ENCODE assay signal across 20 mouse cellular contexts in genomic region chr14:19794881-19795280, GRCm38 (mm10). TPM values are rescaled to one million over a fixed set of nuclear protein-coding genes. Genes with fewer than 3 reads are reported as not detected.
A peak's percentile ranks its signal among the peaks of the same experiment; 100 is the strongest.
DNase-seq lines count a peak whose midpoint lies in the region; ATAC-seq and TF ChIP-seq lines count a peak whose summit lies in the region.
"Had no signal": no experiment of that assay in that cellular context is flagged by ENCODE, and none has a peak within 500 bp of the region (broad histone marks: within the 10 kb centered on the region; RNA-seq: fewer than 3 reads in every experiment).

No protein-coding gene starts in this region.

- no peak for TF ChIP-seq POLR2A in heart, adult 2 months (IDR thresholded peaks at IDR 0.05; ENCODE audit: insufficient read depth, low read depth, low read length)

- 37% methylated on average over 4 of the region's 4 CpGs for WGBS in heart, adult 2 months
- 45% methylated on average over 4 of the region's 4 CpGs for WGBS in heart, postnatal 0 days
- WGBS in heart, embryonic 11.5 days (ENCODE audit: insufficient replicate concordance), result 50% methylated on average over 4 of the region's 4 CpGs
- WGBS in kidney, postnatal 0 days, result 44% methylated on average over 4 of the region's 4 CpGs
- WGBS in forebrain, embryonic 16.5 days, result 83% methylated on average over 4 of the region's 4 CpGs

- no peaks in the 10 kb centered on the region for H3K79me2 ChIP-seq in heart, adult 2 months (replicated peaks; ENCODE audit: control insufficient read depth, insufficient read depth, low read length)

- intact Hi-C loops in heart, adult 2 months (cut with DNase I), result no loop called here

- peak; percentile 39; the same call in 1 of the 2 replicates for ATAC-seq in heart, postnatal 0 days (ENCODE audit: insufficient read depth, low read depth)
- no peak for ATAC-seq in heart, embryonic 11.5 days (replicated peaks; ENCODE audit: insufficient number of reproducible peaks, low FRiP score, low TSS enrichment)
- no peak for ATAC-seq in kidney, postnatal 0 days (replicated peaks; ENCODE audit: low FRiP score, low read depth)
- no peak for ATAC-seq in forebrain, embryonic 16.5 days
- ATAC-seq: activated CD4-positive, CD25-positive, alpha-beta regulatory T cell, adult 4 months; forebrain, embryonic 14.5 days; Patski had no signal

- DNase-seq in heart, adult 2 months, result no peak
- no peak for DNase-seq in heart, postnatal 4 days
- DNase-seq in heart, postnatal 0 days (ENCODE audit: low spot score), result no peak
- peak; percentile 57 for DNase-seq in kidney, postnatal 0 days (ENCODE audit: low spot score)
- DNase-seq in kidney, postnatal 14 days, result no peak
- DNase-seq: adrenal gland, postnatal 14 days; cerebellum, adult 18-20 months; cerebellum, adult 9-11 months; cerebellum, postnatal 36 days; gastrocnemius, postnatal 36 days; kidney, adult 18-20 months had no signal

- H3K27me3 ChIP-seq in heart, adult 2 months (ENCODE audit: control insufficient read depth, insufficient read depth, low read length), result no peaks in the 10 kb centered on the region
- no peaks in the 10 kb centered on the region for H3K27me3 ChIP-seq in heart, postnatal 0 days (ENCODE audit: control insufficient read depth, insufficient read depth, low read length)
- H3K27me3 ChIP-seq in heart, embryonic 11.5 days (ENCODE audit: control insufficient read depth, insufficient read depth, low read length), result no peaks in the 10 kb centered on the region
- no peaks in the 10 kb centered on the region for H3K27me3 ChIP-seq in kidney, postnatal 0 days (ENCODE audit: insufficient read depth, low read length)
- no peaks in the 10 kb centered on the region for H3K27me3 ChIP-seq in forebrain, embryonic 16.5 days (replicated peaks; ENCODE audit: control insufficient read depth, insufficient read depth, low read length)
- H3K27me3 ChIP-seq: CH12.LX; hindbrain, embryonic 15.5 days; Patski had no signal

- H3K4me1 ChIP-seq in heart, adult 2 months (ENCODE audit: control insufficient read depth, insufficient read depth, low read length), result peaks cover 4% of the 10 kb centered on the region
- H3K4me1 ChIP-seq in heart, postnatal 0 days (ENCODE audit: control insufficient read depth, insufficient read depth), result no peaks in the 10 kb centered on the region
- H3K4me1 ChIP-seq in heart, embryonic 11.5 days (ENCODE audit: control insufficient read depth, insufficient read depth, low read length), result peaks cover 3% of the 10 kb centered on the region; the same call in 1 of the 2 replicates
- H3K4me1 ChIP-seq in kidney, postnatal 0 days (replicated peaks; ENCODE audit: insufficient read depth, low read length), result no peaks in the 10 kb centered on the region
- no peaks in the 10 kb centered on the region for H3K4me1 ChIP-seq in forebrain, embryonic 16.5 days (replicated peaks; ENCODE audit: control insufficient read depth, insufficient read depth, low read length)
- H3K4me1 ChIP-seq: hindbrain, embryonic 15.5 days had no signal

- no peaks in the 10 kb centered on the region for H3K9me3 ChIP-seq in heart, postnatal 0 days (replicated peaks; ENCODE audit: control insufficient read depth, low read length)
- no peaks in the 10 kb centered on the region for H3K9me3 ChIP-seq in heart, embryonic 11.5 days (replicated peaks; ENCODE audit: control insufficient read depth, low read length)
- H3K9me3 ChIP-seq in kidney, postnatal 0 days (replicated peaks; ENCODE audit: low read length), result no peaks in the 10 kb centered on the region
- H3K9me3 ChIP-seq in forebrain, embryonic 16.5 days (ENCODE audit: control insufficient read depth, low read length), result no peaks in the 10 kb centered on the region
- H3K9me3 ChIP-seq: forebrain, embryonic 10.5 days; hindbrain, embryonic 15.5 days had no signal

- H3K4me3 ChIP-seq in heart, adult 2 months, result no peak overlapping the region
- no peak overlapping the region for H3K4me3 ChIP-seq in heart, postnatal 0 days (ENCODE audit: low read depth, low read length)
- no peak overlapping the region for H3K4me3 ChIP-seq in heart, embryonic 11.5 days (ENCODE audit: low read depth, low read length)
- H3K4me3 ChIP-seq in kidney, postnatal 0 days (replicated peaks; ENCODE audit: low read depth, low read length), result no peak overlapping the region
- H3K4me3 ChIP-seq in forebrain, embryonic 16.5 days (replicated peaks; ENCODE audit: low read length), result no peak overlapping the region
- H3K4me3 ChIP-seq: erythroblast, embryonic 14.5 days; forebrain, embryonic 10.5 days; hindbrain, embryonic 15.5 days had no signal

- peak overlapping the region; percentile 45 for H3K27ac ChIP-seq in heart, adult 2 months
- H3K27ac ChIP-seq in heart, postnatal 0 days (ENCODE audit: low read depth), result peak overlapping the region; percentile 44
- no peak overlapping the region for H3K27ac ChIP-seq in heart, embryonic 11.5 days (ENCODE audit: low read depth, low read length)
- 0 out of 2 replicates have a peak overlapping the region, but pooled peaks have one; percentile 47 for H3K27ac ChIP-seq in kidney, postnatal 0 days
- no peak overlapping the region for H3K27ac ChIP-seq in forebrain, embryonic 16.5 days (ENCODE audit: low read length)
- H3K27ac ChIP-seq: forebrain, embryonic 10.5 days; hindbrain, embryonic 15.5 days had no signal

- H3K9ac ChIP-seq in heart, adult 2 months (ENCODE audit: low read depth, low read length), result no peak overlapping the region
- no peak overlapping the region for H3K9ac ChIP-seq in heart, postnatal 0 days (replicated peaks; ENCODE audit: low read depth, low read length)
- no peak overlapping the region for H3K9ac ChIP-seq in heart, embryonic 11.5 days (ENCODE audit: low read depth, low read length)
- H3K9ac ChIP-seq in kidney, postnatal 0 days (ENCODE audit: low read depth, low read length), result no peak overlapping the region
- H3K9ac ChIP-seq in forebrain, embryonic 16.5 days (replicated peaks; ENCODE audit: low read depth, low read length), result no peak overlapping the region
- H3K9ac ChIP-seq: hindbrain, embryonic 15.5 days had no signal

- no peak for TF ChIP-seq EP300 in heart, adult 2 months (IDR thresholded peaks at IDR 0.05; ENCODE audit: insufficient read depth, low read depth, low read length)
- no peak for TF ChIP-seq EP300 in heart, postnatal 0 days (IDR thresholded peaks at IDR 0.05; ENCODE audit: low read depth)

- TF ChIP-seq CTCF in heart, adult 2 months (IDR thresholded peaks at IDR 0.05), result no peak
- TF ChIP-seq CTCF in heart, postnatal 0 days (IDR thresholded peaks at IDR 0.05; ENCODE audit: low read depth), result no peak
- TF ChIP-seq CTCF in kidney, postnatal 0 days (IDR thresholded peaks at IDR 0.05; ENCODE audit: low read depth), result no peak

- H3K4me2 ChIP-seq in heart, postnatal 0 days (ENCODE audit: low read depth, low read length), result no peak overlapping the region
- no peak overlapping the region for H3K4me2 ChIP-seq in heart, embryonic 11.5 days
- no peak overlapping the region for H3K4me2 ChIP-seq in kidney, postnatal 0 days (ENCODE audit: low read length)
- H3K4me2 ChIP-seq in forebrain, embryonic 16.5 days (ENCODE audit: low read length), result no peak overlapping the region
- H3K4me2 ChIP-seq: hindbrain, embryonic 15.5 days had no signal

- no peaks in the 10 kb centered on the region for H3K36me3 ChIP-seq in heart, adult 2 months (ENCODE audit: control insufficient read depth, insufficient read depth, low read length)
- peaks cover 56% of the 10 kb centered on the region for H3K36me3 ChIP-seq in heart, postnatal 0 days (replicated peaks; ENCODE audit: control insufficient read depth, insufficient read depth, low read length)
- peaks cover 30% of the 10 kb centered on the region for H3K36me3 ChIP-seq in heart, embryonic 11.5 days (ENCODE audit: control insufficient read depth, insufficient read depth, low read length)
- H3K36me3 ChIP-seq in kidney, postnatal 0 days (ENCODE audit: insufficient read depth, low read length), result peaks cover 38% of the 10 kb centered on the region
- H3K36me3 ChIP-seq in forebrain, embryonic 16.5 days (ENCODE audit: control insufficient read depth, insufficient read depth), result no peaks in the 10 kb centered on the region
- H3K36me3 ChIP-seq: hindbrain, embryonic 15.5 days had no signal

RNA-seq across cellular contexts. Expression of gene Rtraf, which starts 28.7 kb away (rescaled TPM):
- 10 to 100 TPM; 56.8 to 71.3 TPM for total RNA-seq in heart, adult 2 months (2021)
- 33.1 and 51.0 TPM in 2 replicates for polyA plus RNA-seq in heart, adult 2 months (2012; rRNA removed)
- total RNA-seq in heart, postnatal 4 days (2021), result 10 to 100 TPM; 83.7 to 84.1 TPM
- 61.8 and 73.8 TPM in 2 replicates for total RNA-seq in heart, postnatal 0 days (2014; rRNA removed; ENCODE audit: low replicate concordance)
- 177 and 183 TPM in 2 replicates for polyA plus RNA-seq in heart, postnatal 0 days (2015; fragmentation: Nextera tagmentation; extraction: Ambion mirVana)
- polyA plus RNA-seq in heart, embryonic 11.5 days (2014; fragmentation: Nextera tagmentation; extraction: Ambion mirVana), result 188 and 199 TPM in 2 replicates
- 242 and 246 TPM in 2 replicates for polyA plus RNA-seq in kidney, postnatal 0 days (2015; fragmentation: Nextera tagmentation; extraction: Ambion mirVana)
- 163 and 184 TPM in 2 replicates for polyA plus RNA-seq in forebrain, embryonic 16.5 days (2015; fragmentation: Nextera tagmentation; extraction: Ambion mirVana)

RNA-seq across cellular contexts. Expression of gene Nid2, which starts 43.8 kb away (rescaled TPM):
- total RNA-seq in heart, adult 2 months (2021), result 10 to 100 TPM; 21.2 to 21.6 TPM
- 12.1 and 14.3 TPM in 2 replicates for polyA plus RNA-seq in heart, adult 2 months (2012; rRNA removed)
- total RNA-seq in heart, postnatal 4 days (2021), result 100 to 1,000 TPM; 118 to 125 TPM
- 79.7 and 93.8 TPM in 2 replicates for total RNA-seq in heart, postnatal 0 days (2014; rRNA removed; ENCODE audit: low replicate concordance)
- 40.9 and 47.7 TPM in 2 replicates for polyA plus RNA-seq in heart, postnatal 0 days (2015; fragmentation: Nextera tagmentation; extraction: Ambion mirVana)
- polyA plus RNA-seq in heart, embryonic 11.5 days (2014; fragmentation: Nextera tagmentation; extraction: Ambion mirVana), result 146 and 178 TPM in 2 replicates
- 65.3 and 71.0 TPM in 2 replicates for polyA plus RNA-seq in kidney, postnatal 0 days (2015; fragmentation: Nextera tagmentation; extraction: Ambion mirVana)
- polyA plus RNA-seq in forebrain, embryonic 16.5 days (2015; fragmentation: Nextera tagmentation; extraction: Ambion mirVana), result 28.4 and 39.7 TPM in 2 replicates

Comparison
In these comparisons a context has a peak if more than half of its experiments do, and no peak if none do; other contexts are left out.
1. H3K27ac ChIP-seq: peak in heart, adult 2 months (single experiment), heart, postnatal 0 days (single experiment) and kidney, postnatal 0 days (single experiment); none in heart, embryonic 11.5 days (single experiment) and forebrain, embryonic 16.5 days (single experiment).